Comparison of ENCODE assay signal across 21 mouse cellular contexts in genomic region chr7:99919164-99919563, GRCm38 (mm10). TPM values are rescaled to one million over a fixed set of nuclear protein-coding genes. Genes with fewer than 3 reads are reported as not detected.
DNase-seq lines count a peak whose midpoint lies in the region; ATAC-seq lines count a peak whose summit lies in the region.
"Had no signal": no experiment of that assay in that cellular context is flagged by ENCODE, and none has a peak within 500 bp of the region (broad histone marks: within the 10 kb centered on the region; RNA-seq: fewer than 3 reads in every experiment).

No protein-coding gene starts in this region.

- H3K9ac ChIP-seq in midbrain, embryonic 16.5 days (ENCODE audit: low read depth, low read length) = no peak overlapping the region
- H3K9ac ChIP-seq: embryonic facial prominence, embryonic 12.5 days; hindbrain, embryonic 13.5 days; limb, embryonic 13.5 days; liver, embryonic 15.5 days; midbrain, embryonic 13.5 days; neural tube, embryonic 15.5 days; stomach, embryonic 15.5 days had no signal

- WGBS in midbrain, embryonic 16.5 days = 96% methylated on average over 2 of the region's 2 CpGs

- peaks cover 12% of the 10 kb centered on the region for H3K4me1 ChIP-seq in midbrain, embryonic 16.5 days (ENCODE audit: control insufficient read depth, insufficient read depth, low read length)

- no peak overlapping the region for H3K27ac ChIP-seq in midbrain, embryonic 16.5 days (ENCODE audit: low read length)
- H3K27ac ChIP-seq: embryonic facial prominence, embryonic 12.5 days; hindbrain, embryonic 13.5 days; limb, embryonic 13.5 days; liver, embryonic 15.5 days; midbrain, embryonic 13.5 days; neural tube, embryonic 15.5 days; stomach, embryonic 15.5 days had no signal

- intact Hi-C loops in left cerebral cortex, postnatal 14 days (cut with DNase I) = no loop called here
- intact Hi-C loops in left cerebral cortex, postnatal 4 days (cut with DNase I) = no loop called here
- intact Hi-C loops in left cerebral cortex, postnatal 25 days (cut with DNase I) = no loop called here

- no peaks in the 10 kb centered on the region for H3K36me3 ChIP-seq in midbrain, embryonic 16.5 days (ENCODE audit: control insufficient read depth, insufficient read depth, low read length)

- peak; percentile 48 to 60 for DNase-seq in cerebellum, postnatal 10 days
- no peak for DNase-seq in cerebellum, adult 11-12 months
- peak; percentile 34 to 35 for DNase-seq in left cerebral cortex, postnatal 14 days (ENCODE audit: low spot score in 2 of 2)
- no peak for DNase-seq in left cerebral cortex, postnatal 4 days
- peak; percentile 63 to 90 for DNase-seq in layer of hippocampus, adult 18-20 months (ENCODE audit: low spot score in 2 of 2)
- DNase-seq in left cerebral cortex, postnatal 25 days (ENCODE audit: low spot score in 2 of 2) = peak; percentile 32 to 84
- no peak for DNase-seq in spleen, postnatal 14 days (ENCODE audit: low spot score in 2 of 2)
- DNase-seq: adrenal gland, postnatal 14 days; gastrocnemius, postnatal 14 days; heart, postnatal 14 days; kidney, postnatal 4 days had no signal

- no peaks in the 10 kb centered on the region for H3K9me3 ChIP-seq in midbrain, embryonic 16.5 days (replicated peaks; ENCODE audit: control insufficient read depth, low read length, poor library complexity, severe bottlenecking)
- H3K9me3 ChIP-seq: embryonic facial prominence, embryonic 12.5 days; hindbrain, embryonic 13.5 days; limb, embryonic 13.5 days; liver, embryonic 15.5 days; midbrain, embryonic 13.5 days; neural tube, embryonic 15.5 days; stomach, embryonic 15.5 days had no signal

- no peaks in the 10 kb centered on the region; the same call in none of the 2 replicates for H3K27me3 ChIP-seq in midbrain, embryonic 16.5 days (ENCODE audit: control insufficient read depth, insufficient read depth, low read depth, low read length)

- H3K4me2 ChIP-seq in midbrain, embryonic 16.5 days (ENCODE audit: low read length) = no peak overlapping the region
- H3K4me2 ChIP-seq: embryonic facial prominence, embryonic 12.5 days; hindbrain, embryonic 13.5 days; limb, embryonic 13.5 days; liver, embryonic 15.5 days; midbrain, embryonic 13.5 days; neural tube, embryonic 15.5 days; stomach, embryonic 15.5 days had no signal

- no peak for ATAC-seq in midbrain, embryonic 16.5 days
- ATAC-seq: lung, postnatal 0 days; midbrain, embryonic 13.5 days had no signal

- no peak overlapping the region for H3K4me3 ChIP-seq in midbrain, embryonic 16.5 days (ENCODE audit: low read depth, low read length)
- H3K4me3 ChIP-seq: embryonic facial prominence, embryonic 12.5 days; hindbrain, embryonic 13.5 days; limb, embryonic 13.5 days; liver, embryonic 15.5 days; midbrain, embryonic 13.5 days; myocyte; neural tube, embryonic 15.5 days; stomach, embryonic 15.5 days had no signal

RNA-seq across cellular contexts. Expression of gene Spcs2, which starts 55.9 kb away (rescaled TPM):
- total RNA-seq in left cerebral cortex, postnatal 14 days (2021) = 10 to 100 TPM; 81.7 to 94.3 TPM
- total RNA-seq in left cerebral cortex, postnatal 4 days (2021) = 10 to 100 TPM; 83.1 to 90.7 TPM
- 10 to 100 TPM; 97.3 to 99.4 TPM for total RNA-seq in layer of hippocampus, adult 18-20 months (2021)
- total RNA-seq in left cerebral cortex, postnatal 25 days (2021) = 100 to 1,000 TPM in 1 of 2 experiments, 10 to 100 TPM in 1; 93.5 to 102 TPM
- polyA plus RNA-seq in midbrain, embryonic 16.5 days (2015; fragmentation: Nextera tagmentation; extraction: Ambion mirVana) = 286 and 308 TPM in 2 replicates

Comparison
In these comparisons a context has a peak if more than half of its experiments do, and no peak if none do; other contexts are left out.
1. DNase-seq: peak in cerebellum, postnatal 10 days (2 of 2), left cerebral cortex, postnatal 14 days (2 of 2), layer of hippocampus, adult 18-20 months (2 of 2) and left cerebral cortex, postnatal 25 days (2 of 2); none in cerebellum, adult 11-12 months (single experiment), left cerebral cortex, postnatal 4 days (single experiment) and spleen, postnatal 14 days (0 of 2).